Mouse (Mus musculus): ENCODE data around the gene Rad51b. TPM values are rescaled to one million over a fixed set of nuclear protein-coding genes. Genes with fewer than 3 reads are reported as not detected.

Gene Rad51b
- polyA plus RNA-seq, 1 experiment from 2014 or later, result 2.7 TPM

GRCm38 (mm10) chr12:79444646-79445045, 147.6 kb downstream of the Rad51b start:
- H3K4me3 ChIP-seq (ENCODE audit: low read length), result no peak overlapping the region
- H3K9me3 ChIP-seq (ENCODE audit: control insufficient read depth, low read length), result no peaks in the 10 kb centered on the region
- H3K36me3 ChIP-seq (ENCODE audit: control insufficient read depth, insufficient read depth, low read length), result no peaks in the 10 kb centered on the region
- H3K4me2 ChIP-seq (ENCODE audit: low read length), result no peak overlapping the region
- WGBS, result 82% methylated on average over 2 of the region's 2 CpGs
- no peaks in the 10 kb centered on the region for H3K27me3 ChIP-seq (replicated peaks; ENCODE audit: control insufficient read depth, insufficient read depth, low read length)
- H3K9ac ChIP-seq (ENCODE audit: low read depth, low read length), result no peak overlapping the region
- no peaks in the 10 kb centered on the region for H3K4me1 ChIP-seq (ENCODE audit: control insufficient read depth, insufficient read depth, low read depth, low read length)
- ATAC-seq, result no peak
- H3K27ac ChIP-seq (ENCODE audit: low read depth, low read length), result no peak overlapping the region

GRCm38 (mm10) chr12:79447039-79447438, 150.0 kb downstream of the Rad51b start:
- H3K9ac ChIP-seq (ENCODE audit: low read depth, low read length), result no peak overlapping the region
- no peaks in the 10 kb centered on the region for H3K4me1 ChIP-seq (ENCODE audit: control insufficient read depth, insufficient read depth, low read depth, low read length)
- no peak overlapping the region for H3K4me2 ChIP-seq (ENCODE audit: low read length)
- H3K36me3 ChIP-seq (ENCODE audit: control insufficient read depth, insufficient read depth, low read length), result no peaks in the 10 kb centered on the region
- ATAC-seq, result no peak
- no peak overlapping the region for H3K4me3 ChIP-seq (ENCODE audit: low read length)
- no peak overlapping the region for H3K27ac ChIP-seq (ENCODE audit: low read depth, low read length)
- H3K9me3 ChIP-seq (ENCODE audit: control insufficient read depth, low read length), result no peaks in the 10 kb centered on the region
- no peaks in the 10 kb centered on the region for H3K27me3 ChIP-seq (replicated peaks; ENCODE audit: control insufficient read depth, insufficient read depth, low read length)
- 83% methylated on average over 3 of the region's 3 CpGs for WGBS

GRCm38 (mm10) chr12:79449817-79450411, 152.8 kb downstream of the Rad51b start:
- WGBS, result 62% methylated on average over 8 of the region's 8 CpGs
- no peaks in the 10 kb centered on the region for H3K36me3 ChIP-seq (ENCODE audit: control insufficient read depth, insufficient read depth, low read length)

GRCm38 (mm10) chr12:79452882-79453281, 155.8 kb downstream of the Rad51b start:
- Histone ChIP-seq H3K4me2 (ENCODE audit: low read length) (no peak overlapping the region), H3K4me3 (ENCODE audit: low read length) (no peak overlapping the region), H3K9me3 (ENCODE audit: control insufficient read depth, low read length) (no peaks in the 10 kb centered on the region), H3K36me3 (ENCODE audit: control insufficient read depth, insufficient read depth, low read length) (no peaks in the 10 kb centered on the region), H3K9ac (ENCODE audit: low read depth, low read length) (no peak overlapping the region), H3K4me1 (ENCODE audit: control insufficient read depth, insufficient read depth, low read depth, low read length) (no peaks in the 10 kb centered on the region), H3K27ac (ENCODE audit: low read depth, low read length) (no peak overlapping the region), H3K27me3 (replicated peaks; ENCODE audit: control insufficient read depth, insufficient read depth, low read length) (no peaks in the 10 kb centered on the region)
- ATAC-seq, result no peak
- 86% methylated on average over 4 of the region's 4 CpGs for WGBS

More at GRCm38 (mm10) chr12:79449817-79450411, 152.8 kb downstream of the Rad51b start:
- ATAC-seq, result no peak
- no peak overlapping the region for H3K27ac ChIP-seq (ENCODE audit: low read depth, low read length)
- no peak overlapping the region for H3K9ac ChIP-seq (ENCODE audit: low read depth, low read length)
- H3K4me1 ChIP-seq (ENCODE audit: control insufficient read depth, insufficient read depth, low read depth, low read length), result no peaks in the 10 kb centered on the region
- no peak overlapping the region for H3K4me3 ChIP-seq (ENCODE audit: low read length)
- no peaks in the 10 kb centered on the region for H3K27me3 ChIP-seq (replicated peaks; ENCODE audit: control insufficient read depth, insufficient read depth, low read length)
- no peaks in the 10 kb centered on the region for H3K9me3 ChIP-seq (ENCODE audit: control insufficient read depth, low read length)
- H3K4me2 ChIP-seq (ENCODE audit: low read length), result no peak overlapping the region

GRCm38 (mm10) chr12:79454017-79454416, 156.9 kb downstream of the Rad51b start:
- H3K4me3 ChIP-seq (ENCODE audit: low read length), result no peak overlapping the region
- no peaks in the 10 kb centered on the region for H3K36me3 ChIP-seq (ENCODE audit: control insufficient read depth, insufficient read depth, low read length)
- no peaks in the 10 kb centered on the region for H3K4me1 ChIP-seq (ENCODE audit: control insufficient read depth, insufficient read depth, low read depth, low read length)
- H3K9me3 ChIP-seq (ENCODE audit: control insufficient read depth, low read length), result no peaks in the 10 kb centered on the region
- no peak overlapping the region for H3K4me2 ChIP-seq (ENCODE audit: low read length)
- 80% methylated on average over 4 of the region's 4 CpGs for WGBS
- no peak overlapping the region for H3K9ac ChIP-seq (ENCODE audit: low read depth, low read length)
- no peak overlapping the region for H3K27ac ChIP-seq (ENCODE audit: low read depth, low read length)
- no peaks in the 10 kb centered on the region for H3K27me3 ChIP-seq (replicated peaks; ENCODE audit: control insufficient read depth, insufficient read depth, low read length)
- no peak for ATAC-seq

- H3K9me3 ChIP-seq (ENCODE audit: control insufficient read depth, low read length), result no peaks in the 10 kb centered on the region
- no peaks in the 10 kb centered on the region for H3K4me1 ChIP-seq (ENCODE audit: control insufficient read depth, insufficient read depth, low read depth, low read length)
- H3K9ac ChIP-seq (ENCODE audit: low read depth, low read length), result no peak overlapping the region
- H3K27me3 ChIP-seq (replicated peaks; ENCODE audit: control insufficient read depth, insufficient read depth, low read length), result no peaks in the 10 kb centered on the region
- H3K27ac ChIP-seq (ENCODE audit: low read depth, low read length), result no peak overlapping the region
- no peaks in the 10 kb centered on the region for H3K36me3 ChIP-seq (ENCODE audit: control insufficient read depth, insufficient read depth, low read length)
- ATAC-seq, result no peak
- 35% methylated on average over 12 of the region's 12 CpGs for WGBS
- H3K4me2 ChIP-seq (ENCODE audit: low read length), result no peak overlapping the region
- no peak overlapping the region for H3K4me3 ChIP-seq (ENCODE audit: low read length)
Measured at GRCm38 (mm10) chr12:79455061-79455847, 158.2 kb downstream of the Rad51b start.

GRCm38 (mm10) chr12:79455848-79456164, 158.7 kb downstream of the Rad51b start:
- H3K4me2 ChIP-seq (ENCODE audit: low read length), result no peak overlapping the region
- ATAC-seq, result no peak
- H3K27ac ChIP-seq (ENCODE audit: low read depth, low read length), result no peak overlapping the region
- no peaks in the 10 kb centered on the region for H3K9me3 ChIP-seq (ENCODE audit: control insufficient read depth, low read length)
- no peaks in the 10 kb centered on the region for H3K4me1 ChIP-seq (ENCODE audit: control insufficient read depth, insufficient read depth, low read depth, low read length)
- no peaks in the 10 kb centered on the region for H3K36me3 ChIP-seq (ENCODE audit: control insufficient read depth, insufficient read depth, low read length)
- no peak overlapping the region for H3K9ac ChIP-seq (ENCODE audit: low read depth, low read length)
- H3K4me3 ChIP-seq (ENCODE audit: low read length), result no peak overlapping the region
- 8% methylated on average over 3 of the region's 3 CpGs for WGBS
- H3K27me3 ChIP-seq (replicated peaks; ENCODE audit: control insufficient read depth, insufficient read depth, low read length), result no peaks in the 10 kb centered on the region

- H3K4me1 ChIP-seq (ENCODE audit: control insufficient read depth, insufficient read depth, low read depth, low read length), result no peaks in the 10 kb centered on the region
- no peak overlapping the region for H3K4me2 ChIP-seq (ENCODE audit: low read length)
- 91% methylated on average over 9 of the region's 9 CpGs for WGBS
- H3K4me3 ChIP-seq (ENCODE audit: low read length), result no peak overlapping the region
- H3K36me3 ChIP-seq (ENCODE audit: control insufficient read depth, insufficient read depth, low read length), result no peaks in the 10 kb centered on the region
- no peaks in the 10 kb centered on the region for H3K9me3 ChIP-seq (ENCODE audit: control insufficient read depth, low read length)
- H3K27ac ChIP-seq (ENCODE audit: low read depth, low read length), result no peak overlapping the region
- no peaks in the 10 kb centered on the region for H3K27me3 ChIP-seq (replicated peaks; ENCODE audit: control insufficient read depth, insufficient read depth, low read length)
- H3K9ac ChIP-seq (ENCODE audit: low read depth, low read length), result no peak overlapping the region
- no peak for ATAC-seq
Measured at GRCm38 (mm10) chr12:79456251-79456650, 159.2 kb downstream of the Rad51b start.

GRCm38 (mm10) chr12:79463371-79463770, 166.3 kb downstream of the Rad51b start:
- WGBS, result 81% methylated on average over 3 of the region's 3 CpGs
- Histone ChIP-seq H3K4me3 (ENCODE audit: low read length) (no peak overlapping the region), H3K4me2 (ENCODE audit: low read length) (no peak overlapping the region), H3K9me3 (ENCODE audit: control insufficient read depth, low read length) (no peaks in the 10 kb centered on the region), H3K27ac (ENCODE audit: low read depth, low read length) (no peak overlapping the region), H3K4me1 (ENCODE audit: control insufficient read depth, insufficient read depth, low read depth, low read length) (no peaks in the 10 kb centered on the region), H3K27me3 (replicated peaks; ENCODE audit: control insufficient read depth, insufficient read depth, low read length) (no peaks in the 10 kb centered on the region), H3K36me3 (ENCODE audit: control insufficient read depth, insufficient read depth, low read length) (no peaks in the 10 kb centered on the region), H3K9ac (ENCODE audit: low read depth, low read length) (no peak overlapping the region)
- no peak for ATAC-seq
